Mouse (Mus musculus): ENCODE data around the gene Rag2. TPM values are rescaled to one million over a fixed set of nuclear protein-coding genes. Genes with fewer than 3 reads are reported as not detected.

Gene Rag2
- polyA plus RNA-seq, 1 experiment = not detected

DNA sequence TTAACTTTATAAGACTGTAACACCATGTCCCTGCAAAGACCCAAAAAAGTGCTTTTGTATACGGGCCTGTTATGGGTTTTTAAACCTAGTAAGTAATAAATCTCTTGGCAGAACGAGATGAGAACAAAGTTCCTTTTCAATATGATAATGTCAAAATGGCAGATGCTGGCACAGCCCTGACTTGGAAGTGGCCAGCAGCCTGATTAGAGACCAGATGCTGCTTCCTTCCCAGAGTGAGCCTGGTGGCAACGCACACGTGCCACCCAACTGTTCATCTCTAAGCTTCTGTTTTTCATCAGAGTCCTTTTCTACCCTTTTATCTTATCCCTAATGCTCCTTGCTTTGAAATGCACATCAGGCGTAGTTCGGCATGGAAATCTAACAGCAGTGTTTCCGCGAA lies 33.2 kb upstream of the Rag2 start:
- Histone ChIP-seq H3K79me3 (ENCODE audit: low read depth) (no peaks in the 10 kb centered on the region), H3K36me3 (ENCODE audit: control insufficient read depth, insufficient read depth) (no peaks in the 10 kb centered on the region), H3ac (ENCODE audit: control insufficient read depth, insufficient read length, low read depth) (no peak overlapping the region), H3K79me2 (ENCODE audit: control insufficient read depth, insufficient read depth) (no peaks in the 10 kb centered on the region), H3K27me3 (ENCODE audit: control insufficient read depth, insufficient read depth, insufficient read length) (no peaks in the 10 kb centered on the region), H3K4me3 (ENCODE audit: insufficient read depth, poor library complexity, severe bottlenecking) (no peak overlapping the region)
- TF ChIP-seq MAX (IDR thresholded peaks at IDR 0.05) = no peak
- TF ChIP-seq MYOG (IDR thresholded peaks at IDR 0.05; ENCODE audit: control insufficient read depth, extremely low read depth, insufficient read length) = no peak
- TF ChIP-seq FOSL1 (IDR thresholded peaks at IDR 0.05; ENCODE audit: insufficient read depth, low read length, poor library complexity, severe bottlenecking) = no peak
- TF ChIP-seq MYOD1 (IDR thresholded peaks at IDR 0.05; ENCODE audit: control insufficient read depth, insufficient read length, low read depth) = no peak
- TF ChIP-seq CEBPB (IDR thresholded peaks at IDR 0.05; ENCODE audit: low read depth) = no peak
- TF ChIP-seq CTCF (IDR thresholded peaks at IDR 0.05; ENCODE audit: control insufficient read depth, insufficient read depth, insufficient read length) = no peak
- TF ChIP-seq USF1 (IDR thresholded peaks at IDR 0.05; ENCODE audit: low read depth) = no peak

DNA sequence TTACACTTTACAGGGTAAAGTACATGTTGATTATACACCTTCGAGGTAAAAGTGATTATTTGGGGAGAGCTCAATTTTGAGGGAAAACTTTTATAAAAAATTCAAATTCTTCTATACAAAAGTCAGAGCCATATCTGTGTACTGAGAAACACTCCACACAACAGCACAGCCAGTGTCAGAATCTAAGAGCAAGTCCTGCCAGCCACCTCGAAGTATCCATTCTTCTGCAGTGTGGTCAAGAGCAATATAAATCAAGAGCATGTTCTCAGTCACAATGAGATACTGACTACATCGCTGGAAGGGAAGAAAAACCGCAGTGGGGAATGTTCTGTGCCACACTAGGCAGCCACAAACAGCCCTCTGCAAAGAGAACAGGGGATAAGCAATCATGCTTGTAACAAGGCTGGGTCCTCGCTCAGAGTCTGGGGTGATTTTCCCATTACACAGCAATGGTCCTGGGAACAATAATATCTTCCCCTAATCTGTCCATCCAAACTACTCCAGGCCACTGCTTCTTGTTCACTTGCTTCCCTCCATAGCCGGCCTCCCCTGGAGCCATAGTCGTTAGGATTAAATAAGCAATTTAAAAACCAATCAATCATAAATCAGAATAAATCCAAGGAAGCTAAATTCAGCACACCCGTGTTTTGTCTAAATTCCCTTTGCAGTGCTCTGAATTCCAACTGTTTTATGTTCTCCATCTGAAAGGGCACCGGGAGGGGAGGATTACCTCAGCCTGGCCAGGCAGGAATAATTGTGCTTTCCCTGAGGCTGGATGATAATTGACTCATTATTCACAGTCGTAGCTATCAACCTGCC lies 32.3 kb upstream of the Rag2 start:
- no peaks in the 10 kb centered on the region for H3K79me3 ChIP-seq (ENCODE audit: low read depth)
- no peaks in the 10 kb centered on the region for H3K79me2 ChIP-seq (ENCODE audit: control insufficient read depth, insufficient read depth)
- no peaks in the 10 kb centered on the region for H3K27me3 ChIP-seq (ENCODE audit: control insufficient read depth, insufficient read depth, insufficient read length)
- no peaks in the 10 kb centered on the region for H3K36me3 ChIP-seq (ENCODE audit: control insufficient read depth, insufficient read depth)
- H3ac ChIP-seq (ENCODE audit: control insufficient read depth, insufficient read length, low read depth) = no peak overlapping the region
- TF ChIP-seq MYOG (IDR thresholded peaks at IDR 0.05; ENCODE audit: control insufficient read depth, extremely low read depth, insufficient read length) = no peak
- no peak for TF ChIP-seq CEBPB (IDR thresholded peaks at IDR 0.05; ENCODE audit: low read depth)
- H3K4me3 ChIP-seq (ENCODE audit: insufficient read depth, poor library complexity, severe bottlenecking) = no peak overlapping the region

DNA sequence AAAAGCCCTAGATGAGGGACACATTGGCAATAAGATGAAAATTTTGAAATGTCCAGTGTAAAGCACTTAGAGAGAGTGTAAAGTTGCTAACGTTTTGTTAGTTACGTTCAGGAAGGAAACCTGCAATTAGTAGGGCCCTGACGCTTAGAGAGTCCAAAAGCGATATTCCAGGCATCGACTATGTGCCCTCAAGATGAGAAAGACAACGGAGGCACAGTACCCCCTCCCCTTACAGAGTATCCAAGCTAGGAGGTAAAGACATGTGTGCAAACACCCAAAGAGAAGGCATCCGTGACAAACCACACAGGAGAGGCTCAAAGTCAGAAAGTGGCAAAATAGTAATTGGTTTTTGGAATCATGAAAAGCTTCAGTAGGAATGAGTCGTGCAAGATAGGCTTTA lies 31.6 kb upstream of the Rag2 start:
- Histone ChIP-seq H3K36me3 (ENCODE audit: control insufficient read depth, insufficient read depth) (no peaks in the 10 kb centered on the region), H3K79me3 (ENCODE audit: low read depth) (no peaks in the 10 kb centered on the region), H3K4me3 (ENCODE audit: insufficient read depth, poor library complexity, severe bottlenecking) (no peak overlapping the region), H3ac (ENCODE audit: control insufficient read depth, insufficient read length, low read depth) (no peak overlapping the region), H3K79me2 (ENCODE audit: control insufficient read depth, insufficient read depth) (no peaks in the 10 kb centered on the region), H3K27me3 (ENCODE audit: control insufficient read depth, insufficient read depth, insufficient read length) (no peaks in the 10 kb centered on the region)
- TF ChIP-seq CTCF (IDR thresholded peaks at IDR 0.05; ENCODE audit: control insufficient read depth, insufficient read depth, insufficient read length) = no peak
- TF ChIP-seq CEBPB (IDR thresholded peaks at IDR 0.05; ENCODE audit: low read depth) = no peak
- TF ChIP-seq USF1 (IDR thresholded peaks at IDR 0.05; ENCODE audit: low read depth) = no peak
- TF ChIP-seq MYOG (IDR thresholded peaks at IDR 0.05; ENCODE audit: control insufficient read depth, extremely low read depth, insufficient read length) = no peak
- TF ChIP-seq FOSL1 (IDR thresholded peaks at IDR 0.05; ENCODE audit: insufficient read depth, low read length, poor library complexity, severe bottlenecking) = no peak
- no peak for TF ChIP-seq MAX (IDR thresholded peaks at IDR 0.05)
- no peak for TF ChIP-seq MYOD1 (IDR thresholded peaks at IDR 0.05; ENCODE audit: control insufficient read depth, insufficient read length, low read depth)

- Histone ChIP-seq H3K79me3 (ENCODE audit: low read depth) (no peaks in the 10 kb centered on the region), H3K79me2 (ENCODE audit: control insufficient read depth, insufficient read depth) (no peaks in the 10 kb centered on the region), H3ac (ENCODE audit: control insufficient read depth, insufficient read length, low read depth) (no peak overlapping the region), H3K27me3 (ENCODE audit: control insufficient read depth, insufficient read depth, insufficient read length) (no peaks in the 10 kb centered on the region), H3K36me3 (ENCODE audit: control insufficient read depth, insufficient read depth) (no peaks in the 10 kb centered on the region), H3K4me3 (ENCODE audit: insufficient read depth, poor library complexity, severe bottlenecking) (no peak overlapping the region)
- no peak for TF ChIP-seq CEBPB (IDR thresholded peaks at IDR 0.05; ENCODE audit: low read depth)
- no peak for TF ChIP-seq MAX (IDR thresholded peaks at IDR 0.05)
- TF ChIP-seq MYOG (IDR thresholded peaks at IDR 0.05; ENCODE audit: control insufficient read depth, extremely low read depth, insufficient read length) = no peak
- TF ChIP-seq FOSL1 (IDR thresholded peaks at IDR 0.05; ENCODE audit: insufficient read depth, low read length, poor library complexity, severe bottlenecking) = no peak
- TF ChIP-seq MYOD1 (IDR thresholded peaks at IDR 0.05; ENCODE audit: control insufficient read depth, insufficient read length, low read depth) = no peak
- no peak for TF ChIP-seq USF1 (IDR thresholded peaks at IDR 0.05; ENCODE audit: low read depth)
- TF ChIP-seq CTCF (IDR thresholded peaks at IDR 0.05; ENCODE audit: control insufficient read depth, insufficient read depth, insufficient read length) = no peak
Observed at GRCm38 (mm10) chr2:101594681-101595080, 29.8 kb upstream of the Rag2 start.

DNA sequence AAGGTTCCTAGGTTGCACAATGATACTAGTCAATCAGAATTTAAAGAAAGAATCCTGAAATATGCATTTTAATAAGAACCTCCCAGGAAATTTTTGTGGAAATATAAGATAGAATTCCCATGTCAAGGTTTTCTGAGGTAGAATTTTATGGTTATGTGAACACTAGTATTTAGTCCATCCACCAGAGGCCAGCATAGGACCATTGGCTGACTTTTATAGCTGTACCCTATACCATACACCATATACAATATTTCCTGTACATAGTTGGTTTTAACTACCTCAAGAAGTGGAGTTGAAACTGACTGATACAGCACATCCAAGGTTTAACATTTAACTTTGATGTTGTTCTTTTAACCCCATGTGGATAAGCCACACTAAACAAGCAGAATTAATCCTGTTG lies 27.3 kb upstream of the Rag2 start:
- Histone ChIP-seq H3K4me3 (ENCODE audit: insufficient read depth, poor library complexity, severe bottlenecking) (no peak overlapping the region), H3ac (ENCODE audit: control insufficient read depth, insufficient read length, low read depth) (no peak overlapping the region), H3K27me3 (ENCODE audit: control insufficient read depth, insufficient read depth, insufficient read length) (no peaks in the 10 kb centered on the region), H3K36me3 (ENCODE audit: control insufficient read depth, insufficient read depth) (no peaks in the 10 kb centered on the region), H3K79me2 (ENCODE audit: control insufficient read depth, insufficient read depth) (no peaks in the 10 kb centered on the region), H3K79me3 (ENCODE audit: low read depth) (no peaks in the 10 kb centered on the region)
- TF ChIP-seq MAX (IDR thresholded peaks at IDR 0.05) = no peak
- TF ChIP-seq CEBPB (IDR thresholded peaks at IDR 0.05; ENCODE audit: low read depth) = no peak
- TF ChIP-seq CTCF (IDR thresholded peaks at IDR 0.05; ENCODE audit: control insufficient read depth, insufficient read depth, insufficient read length) = no peak
- no peak for TF ChIP-seq MYOG (IDR thresholded peaks at IDR 0.05; ENCODE audit: control insufficient read depth, extremely low read depth, insufficient read length)
- no peak for TF ChIP-seq USF1 (IDR thresholded peaks at IDR 0.05; ENCODE audit: low read depth)
- no peak for TF ChIP-seq MYOD1 (IDR thresholded peaks at IDR 0.05; ENCODE audit: control insufficient read depth, insufficient read length, low read depth)
- no peak for TF ChIP-seq FOSL1 (IDR thresholded peaks at IDR 0.05; ENCODE audit: insufficient read depth, low read length, poor library complexity, severe bottlenecking)
